Mouse (Mus musculus) hindbrain, embryonic 16.5 days (tissue): ENCODE results near the gene Sipa1l3. TPM values are rescaled to one million over a fixed set of nuclear protein-coding genes. Genes with fewer than 3 reads are reported as not detected.
A peak's percentile ranks its signal among the peaks of the same experiment; 100 is the strongest.

Source experiments
- ATAC-seq: fragments of 200-750 bp; cut with Nextera tagmentation; 2 replicates; pipeline ENCODE4 v1.8.0; 2017; ENCODE audit warnings: moderate TSS enrichment, moderate library complexity
- H3K27ac ChIP-seq: fragments of 300-500 bp; sonication (generic); 2 replicates; pipeline ENCODE4 v1.5.1; 2014; ENCODE audit warnings: low read depth, mild to moderate bottlenecking, control low read depth, low read length, moderate library complexity
- H3K27me3 ChIP-seq: fragments of 300-500 bp; sonication (generic); replicated peaks from 2 replicates; pipeline ENCODE4 v1.6.1; 2014; ENCODE audit warnings: low read length; ENCODE audit not compliant: control insufficient read depth, insufficient read depth
- H3K36me3 ChIP-seq: fragments of 300-500 bp; sonication (generic); 2 replicates; pipeline ENCODE4 v1.6.1; 2014; ENCODE audit warnings: mild to moderate bottlenecking, low read length, moderate library complexity, mixed read lengths; ENCODE audit not compliant: control insufficient read depth, insufficient read depth
- H3K4me1 ChIP-seq: fragments of 300-500 bp; sonication (generic); 2 replicates; pipeline ENCODE4 v1.6.1; 2014; ENCODE audit warnings: low read depth, low read length; ENCODE audit not compliant: control insufficient read depth, insufficient read depth
- H3K4me2 ChIP-seq: fragments of 300-500 bp; sonication (generic); 2 replicates; pipeline ENCODE4 v1.6.1; 2014; ENCODE audit warnings: mild to moderate bottlenecking, low read length, control low read depth, moderate library complexity
- H3K4me3 ChIP-seq: fragments of 300-500 bp; sonication (generic); 2 replicates; pipeline ENCODE4 v1.5.1; 2014; ENCODE audit warnings: mild to moderate bottlenecking, low read length, control low read depth, moderate library complexity
- H3K9ac ChIP-seq: fragments of 300-500 bp; sonication (generic); 2 replicates; pipeline ENCODE4 v1.6.1; 2014; ENCODE audit warnings: low read depth, mild to moderate bottlenecking, control low read depth, low read length, moderate library complexity
- H3K9me3 ChIP-seq: fragments of 300-500 bp; sonication (generic); 2 replicates; pipeline ENCODE4 v1.6.1; 2014; ENCODE audit warnings: mild to moderate bottlenecking, low read length, moderate library complexity; ENCODE audit not compliant: control insufficient read depth
- WGBS: fragments of 180-500 bp; shearing (Covaris S2); extraction: QIAGEN DNeasy Blood & Tissue Kit; methylation state at CpG from one replicate; pipeline ENCODE4 v1.1.7; 2014; 5-methylcytosine and 5-hydroxymethylcytosine counted together
- polyA plus RNA-seq: library from polyadenylated mRNA; unstranded; fragments of >200 nt; fragmentation: Nextera tagmentation; extraction: Ambion mirVana; gene quantifications from 2 replicates; pipeline ENCODE4 v1.2.1, GENCODE M21; 2015

Gene Sipa1l3
- polyA plus RNA-seq, 1 experiment from 2014 or later: 23.1 TPM

GRCm38 (mm10) chr7:29499071-29499470 lies 19.4 kb downstream of the Sipa1l3 start:
- Histone ChIP-seq H3K9me3 (no peaks in the 10 kb centered on the region), H3K4me2 (no peak overlapping the region), H3K27ac (no peak overlapping the region), H3K27me3 (no peaks in the 10 kb centered on the region), H3K9ac (no peak overlapping the region), H3K36me3 (no peaks in the 10 kb centered on the region), H3K4me1 (peaks cover 9% of the 10 kb centered on the region; the same call in 1 of the 2 replicates), H3K4me3 (no peak overlapping the region)
- no peak for ATAC-seq
- WGBS: 84% methylated on average over 6 of the region's 6 CpGs

GRCm38 (mm10) chr7:29496953-29497590 lies 21.4 kb downstream of the Sipa1l3 start:
- Histone ChIP-seq H3K36me3 (no peaks in the 10 kb centered on the region), H3K4me3 (no peak overlapping the region), H3K9ac (no peak overlapping the region), H3K27ac (no peak overlapping the region), H3K27me3 (no peaks in the 10 kb centered on the region), H3K4me1 (peaks cover 9% of the 10 kb centered on the region; the same call in 1 of the 2 replicates), H3K9me3 (no peaks in the 10 kb centered on the region), H3K4me2 (no peak overlapping the region)
- peak; percentile 46; the same call in 1 of the 2 replicates for ATAC-seq
- 36% methylated on average over 10 of the region's 10 CpGs for WGBS

- no peaks in the 10 kb centered on the region for H3K27me3 ChIP-seq
Observed at GRCm38 (mm10) chr7:29496332-29496731, 22.1 kb downstream of the Sipa1l3 start.

GRCm38 (mm10) chr7:29495880-29496279 lies 22.6 kb downstream of the Sipa1l3 start:
- 56% methylated on average over 4 of the region's 4 CpGs for WGBS
- Histone ChIP-seq H3K27ac (no peak overlapping the region), H3K27me3 (no peaks in the 10 kb centered on the region), H3K4me2 (no peak overlapping the region), H3K9me3 (no peaks in the 10 kb centered on the region), H3K9ac (no peak overlapping the region), H3K36me3 (no peaks in the 10 kb centered on the region), H3K4me3 (no peak overlapping the region), H3K4me1 (peaks cover 9% of the 10 kb centered on the region; the same call in 1 of the 2 replicates)
- ATAC-seq: no peak

More at GRCm38 (mm10) chr7:29496332-29496731, 22.1 kb downstream of the Sipa1l3 start:
- Histone ChIP-seq H3K27ac (no peak overlapping the region), H3K9me3 (no peaks in the 10 kb centered on the region), H3K4me1 (peaks cover 9% of the 10 kb centered on the region; the same call in 1 of the 2 replicates), H3K36me3 (no peaks in the 10 kb centered on the region), H3K4me2 (no peak overlapping the region), H3K9ac (no peak overlapping the region), H3K4me3 (no peak overlapping the region)
- WGBS: 45% methylated on average over 4 of the region's 4 CpGs
- ATAC-seq: no peak

GRCm38 (mm10) chr7:29494854-29495253 lies 23.6 kb downstream of the Sipa1l3 start:
- ATAC-seq: no peak
- Histone ChIP-seq H3K4me3 (no peak overlapping the region), H3K36me3 (no peaks in the 10 kb centered on the region), H3K4me1 (peaks cover 13% of the 10 kb centered on the region), H3K4me2 (no peak overlapping the region), H3K9ac (no peak overlapping the region), H3K27me3 (no peaks in the 10 kb centered on the region), H3K27ac (no peak overlapping the region), H3K9me3 (no peaks in the 10 kb centered on the region)
- WGBS: 94% methylated on average over 11 of the region's 11 CpGs

- Histone ChIP-seq H3K4me2 (no peak overlapping the region), H3K27ac (no peak overlapping the region), H3K4me3 (no peak overlapping the region), H3K27me3 (no peaks in the 10 kb centered on the region), H3K36me3 (no peaks in the 10 kb centered on the region), H3K4me1 (peaks cover 18% of the 10 kb centered on the region), H3K9ac (no peak overlapping the region), H3K9me3 (no peaks in the 10 kb centered on the region)
- 88% methylated on average over 5 of the region's 5 CpGs for WGBS
- no peak for ATAC-seq
Observed at GRCm38 (mm10) chr7:29494015-29494414, 24.4 kb downstream of the Sipa1l3 start.

- H3K27me3 ChIP-seq: no peaks in the 10 kb centered on the region
- no peaks in the 10 kb centered on the region for H3K36me3 ChIP-seq
- no peaks in the 10 kb centered on the region for H3K9me3 ChIP-seq
- WGBS: 65% methylated on average over 1 of the region's 1 CpGs
- H3K9ac ChIP-seq: no peak overlapping the region
- H3K4me3 ChIP-seq: no peak overlapping the region
- no peak overlapping the region for H3K4me2 ChIP-seq
- no peak for ATAC-seq
- no peak overlapping the region for H3K27ac ChIP-seq
- H3K4me1 ChIP-seq: peaks cover 18% of the 10 kb centered on the region
Observed at GRCm38 (mm10) chr7:29492992-29493391, 25.4 kb downstream of the Sipa1l3 start.

- H3K4me1 ChIP-seq: peaks cover 15% of the 10 kb centered on the region
- no peak overlapping the region for H3K27ac ChIP-seq
- WGBS: 71% methylated on average over 3 of the region's 3 CpGs
- no peak overlapping the region for H3K9ac ChIP-seq
- no peaks in the 10 kb centered on the region for H3K27me3 ChIP-seq
- H3K4me3 ChIP-seq: no peak overlapping the region
- ATAC-seq: no peak
- no peaks in the 10 kb centered on the region for H3K9me3 ChIP-seq
- H3K36me3 ChIP-seq: no peaks in the 10 kb centered on the region
- no peak overlapping the region for H3K4me2 ChIP-seq
Observed at GRCm38 (mm10) chr7:29491861-29492260, 26.6 kb downstream of the Sipa1l3 start.

GRCm38 (mm10) chr7:29491471-29491755 lies 27.0 kb downstream of the Sipa1l3 start:
- Histone ChIP-seq H3K9me3 (no peaks in the 10 kb centered on the region), H3K36me3 (no peaks in the 10 kb centered on the region), H3K9ac (no peak overlapping the region), H3K4me2 (no peak overlapping the region), H3K27me3 (no peaks in the 10 kb centered on the region), H3K27ac (no peak overlapping the region), H3K4me3 (no peak overlapping the region), H3K4me1 (peaks cover 11% of the 10 kb centered on the region)
- WGBS: 62% methylated on average over 3 of the region's 3 CpGs
- ATAC-seq: no peak
